Mouse (Mus musculus) mature B cell (primary cell): ENCODE measurements around the gene Ly6c1.
"Not testable (repeated sequence)": the region's sequence is repeated elsewhere in the genome, so short reads cannot be mapped to it uniquely, and the experiment has no call there.

Experiments used
- in situ Hi-C: fragments of 300-500 bp; cut with MboI; formaldehyde crosslinking; loops from 2 replicates; pipeline ENCODE4 v1.14.3; 2019

Gene Ly6c1

GRCm38 (mm10) chr15:75048642-75049261 lies at the start of gene Ly6c1:
Ly6c1 (minus strand) TSS chr15:75048830.
- in situ Hi-C loops, result not testable (repeated sequence)

DNA sequence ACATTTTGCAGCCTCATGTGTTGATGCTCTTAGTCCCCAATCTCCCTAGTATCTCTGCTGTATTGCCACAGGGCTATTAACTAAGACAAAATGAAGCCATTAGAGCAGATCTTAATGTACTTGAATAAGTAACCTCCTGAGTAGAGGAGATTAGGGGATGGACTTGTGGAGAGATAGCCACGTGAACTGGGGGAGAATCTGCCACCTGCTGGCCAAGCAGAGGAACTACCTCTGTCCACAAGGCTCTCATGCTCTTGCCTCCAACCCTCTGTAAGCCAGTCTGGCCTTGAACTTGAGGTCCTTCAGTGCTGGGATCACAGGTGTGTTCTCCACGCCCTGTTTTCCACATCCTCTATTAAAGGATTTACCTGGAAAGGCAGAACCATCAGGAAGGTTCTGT lies 39.4 kb upstream of the Ly6c1 start:
- in situ Hi-C loops, result not testable (repeated sequence)

- in situ Hi-C loops, result no loop called here
These were observed 21.3 kb upstream of the Ly6c1 start for GRCm38 (mm10) chr15:75069965-75070364.

DNA sequence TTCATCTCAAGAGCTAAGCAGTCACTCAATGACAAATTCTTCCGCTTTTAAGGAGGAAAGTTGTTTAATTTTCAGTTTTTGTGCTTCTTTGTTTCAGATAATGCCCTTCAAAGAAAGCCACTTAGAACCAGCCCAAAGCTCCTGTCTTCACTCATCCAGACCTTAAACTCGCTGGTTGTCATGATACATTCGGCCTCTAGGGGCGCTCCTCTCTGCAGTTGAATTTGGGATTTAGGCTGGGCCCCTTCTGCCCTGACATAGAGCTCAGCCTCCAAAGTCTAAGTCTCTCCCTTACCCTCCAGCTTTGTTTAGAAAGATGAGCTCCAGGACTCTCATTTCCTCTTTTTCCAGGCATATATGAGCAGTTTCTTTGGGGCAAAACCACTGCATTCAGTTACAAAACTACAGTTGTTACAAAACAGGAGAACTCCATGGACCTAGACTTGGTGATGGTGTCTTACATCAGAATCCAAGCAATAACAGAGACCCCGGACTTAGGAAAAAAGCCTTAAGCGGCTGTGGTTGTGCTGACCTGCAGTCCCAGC lies 13.5 kb upstream of the Ly6c1 start:
- in situ Hi-C loops, result not testable (repeated sequence)

GRCm38 (mm10) chr15:75060505-75060904 lies 11.9 kb upstream of the Ly6c1 start:
- in situ Hi-C loops, result no loop called here

DNA sequence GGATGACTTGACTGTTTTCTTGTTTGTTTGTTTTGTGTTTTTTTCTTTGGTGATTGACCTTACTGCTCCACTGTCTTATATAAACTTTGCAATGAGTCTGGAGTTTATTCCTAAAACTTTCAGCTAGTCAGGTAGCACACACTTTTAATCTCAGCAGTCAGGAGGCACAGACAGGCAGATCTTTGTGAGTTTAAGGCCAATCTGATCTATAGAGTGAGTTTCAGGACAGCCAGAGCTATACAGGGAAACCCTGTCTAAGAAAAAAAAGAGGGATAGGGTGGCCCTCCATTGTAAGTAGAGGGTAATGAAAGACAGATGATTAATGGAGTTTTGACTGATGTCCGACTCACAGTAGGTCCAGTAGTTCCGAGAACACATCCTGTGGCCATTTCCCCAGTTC lies 7.4 kb upstream of the Ly6c1 start:
- in situ Hi-C loops, result no loop called here

- in situ Hi-C loops, result not testable (repeated sequence)
These were observed 6.8 kb upstream of the Ly6c1 start for GRCm38 (mm10) chr15:75055425-75055824.

DNA sequence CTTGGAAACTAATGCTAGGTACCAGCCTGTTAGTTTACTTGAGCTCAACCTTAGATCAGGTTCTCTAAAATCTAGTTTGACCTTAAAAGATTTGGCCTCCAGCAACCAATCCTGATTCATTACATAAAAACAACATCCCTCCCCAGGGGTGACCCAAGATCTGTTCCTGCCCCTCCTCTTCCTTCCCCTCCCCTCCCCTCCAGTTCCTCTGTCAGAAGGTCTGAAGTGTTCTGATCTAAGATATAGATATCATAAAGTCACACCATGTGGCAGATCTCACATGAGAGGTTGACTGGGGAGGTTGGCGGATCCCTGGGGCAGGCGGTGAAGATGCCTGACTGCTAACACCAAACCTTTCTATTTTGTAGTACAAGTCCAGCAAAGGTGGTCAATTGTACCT lies 3.8 kb upstream of the Ly6c1 start:
- in situ Hi-C loops, result not testable (repeated sequence)

GRCm38 (mm10) chr15:75051141-75051540 lies 2.5 kb upstream of the Ly6c1 start:
- in situ Hi-C loops, result not testable (repeated sequence)

DNA sequence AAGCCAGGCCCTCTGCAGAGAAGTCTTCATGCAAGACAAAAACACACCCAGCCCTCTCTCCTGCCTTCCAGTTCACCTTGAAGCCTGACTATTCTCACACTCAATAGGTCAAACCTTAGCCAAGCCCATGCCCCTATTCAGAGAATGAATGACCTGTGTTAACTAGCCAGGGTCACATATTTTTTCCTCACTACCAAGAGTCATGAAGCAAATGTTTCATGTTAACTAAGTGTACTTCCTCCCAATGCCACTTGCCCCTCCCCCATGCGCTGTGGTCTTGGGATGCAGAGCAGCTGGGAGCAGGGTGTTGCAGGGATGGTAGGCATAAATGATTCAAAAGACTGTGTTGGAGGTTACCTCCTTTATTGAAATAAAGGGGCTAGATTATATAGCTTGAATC lies 2.0 kb upstream of the Ly6c1 start:
- in situ Hi-C loops, result not testable (repeated sequence)

GRCm38 (mm10) chr15:75049811-75050210 lies 1.2 kb upstream of the Ly6c1 start:
- in situ Hi-C loops, result not testable (repeated sequence)

GRCm38 (mm10) chr15:75047970-75048320 lies 685 bp downstream of the Ly6c1 start:
- in situ Hi-C loops, result not testable (repeated sequence)

DNA sequence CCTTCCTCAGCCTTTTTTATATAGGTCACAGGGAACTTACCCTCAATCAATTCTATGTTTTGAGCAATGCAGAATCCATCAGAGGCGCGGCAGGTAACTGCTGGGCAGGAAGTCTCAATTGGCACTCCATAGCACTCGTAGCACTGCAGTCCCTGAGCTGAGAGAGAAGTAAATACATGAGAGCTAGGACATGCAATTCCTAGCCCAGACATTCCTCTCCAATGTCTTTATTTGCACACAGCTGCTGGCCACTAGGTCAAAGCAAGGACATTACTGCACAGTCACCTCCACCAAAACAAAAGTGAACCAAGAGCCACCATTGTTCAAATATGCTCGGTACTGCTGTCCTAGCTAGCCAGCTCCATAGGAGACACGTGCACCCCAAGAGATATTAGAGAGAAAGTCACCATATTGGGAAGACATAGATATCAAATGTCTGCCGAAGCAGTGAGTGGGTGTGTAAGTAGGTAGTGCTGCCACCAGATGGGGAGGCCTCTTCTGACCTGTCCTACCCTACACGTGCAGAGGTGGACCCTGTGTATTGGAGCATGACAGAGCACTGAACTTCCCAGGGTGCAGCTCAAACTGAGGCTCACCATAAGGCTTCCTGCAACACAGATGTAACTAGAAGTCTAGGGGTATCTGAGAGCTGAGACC lies 1.2 kb downstream of the Ly6c1 start:
- in situ Hi-C loops, result not testable (repeated sequence)

DNA sequence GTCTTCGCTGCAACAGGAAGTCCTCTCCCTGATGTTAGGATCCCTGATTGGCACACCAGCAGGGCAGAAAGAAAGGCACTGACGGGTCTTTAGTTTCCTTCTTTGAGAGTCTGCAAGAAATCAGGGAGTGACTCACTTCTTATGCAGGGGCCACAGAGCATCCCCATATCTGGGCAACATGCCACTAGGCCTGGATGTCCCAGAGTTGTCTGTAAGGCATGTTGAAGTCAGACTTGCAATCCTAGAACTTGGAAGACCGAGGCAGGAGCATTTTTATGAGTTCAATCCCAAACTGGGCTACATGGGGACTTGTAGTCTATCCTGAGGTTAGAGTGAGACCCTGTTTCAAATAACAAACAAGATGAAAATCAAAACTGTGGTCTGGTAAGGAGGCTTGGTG lies 3.1 kb downstream of the Ly6c1 start:
- in situ Hi-C loops, result not testable (repeated sequence)

DNA sequence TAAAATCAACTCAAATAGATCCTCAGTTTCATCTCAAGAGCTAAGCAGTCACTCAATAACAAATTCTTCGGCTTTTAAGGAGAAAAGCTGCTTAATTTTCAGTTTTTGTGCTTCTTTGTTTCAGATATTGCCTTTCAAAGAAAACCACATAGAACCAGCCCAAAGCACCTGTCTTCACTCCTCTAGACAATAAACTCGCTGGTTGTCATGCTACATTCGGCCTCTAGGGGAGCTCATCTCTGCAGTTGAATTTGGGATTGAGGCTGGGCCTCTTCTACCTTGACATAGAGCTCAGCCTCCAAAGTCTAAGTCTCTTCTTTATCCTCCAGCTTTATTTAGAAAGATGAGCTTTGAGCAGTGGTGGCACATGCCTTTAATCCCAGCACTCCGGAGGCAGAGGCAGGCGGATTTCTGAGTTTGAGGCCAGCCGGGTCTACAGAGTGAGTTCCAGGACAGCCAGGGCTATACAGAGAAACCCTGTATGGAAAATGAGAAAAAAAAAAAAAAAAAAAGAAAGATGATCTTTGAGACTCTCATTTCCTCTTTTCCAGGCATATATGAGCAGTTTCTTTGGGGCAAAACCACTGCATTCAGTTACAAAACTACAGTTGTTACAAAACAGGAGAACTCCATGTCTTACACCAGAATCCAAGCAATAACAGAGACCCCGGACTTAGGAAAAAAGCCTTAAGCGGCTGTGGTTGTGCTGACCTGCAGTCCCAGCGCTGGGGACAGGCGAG lies 27.4 kb downstream of the Ly6c1 start:
- in situ Hi-C loops, result not testable (repeated sequence)

DNA sequence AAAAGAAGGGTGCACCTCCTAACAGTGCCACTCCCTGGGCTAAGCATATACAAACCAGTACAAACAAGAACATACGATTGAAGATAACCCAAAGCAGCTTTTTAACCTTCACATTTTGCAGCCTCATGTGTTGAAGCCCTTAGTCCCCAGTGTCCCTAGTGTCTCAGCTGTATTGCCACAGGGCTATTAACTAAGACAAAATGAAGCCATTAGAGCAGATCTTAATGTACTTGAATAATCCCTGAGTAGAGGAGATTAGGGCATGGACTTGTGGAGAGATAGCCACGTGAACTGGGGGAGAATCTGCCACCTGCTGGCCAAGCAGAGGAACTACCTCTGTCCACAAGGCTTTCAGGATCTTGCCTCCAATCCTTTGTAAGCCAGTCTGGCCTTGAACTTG lies 29.2 kb downstream of the Ly6c1 start:
- in situ Hi-C loops, result not testable (repeated sequence)
